Mouse (Mus musculus) ES-Bruce4 (cell line): Measurements from ENCODE around the gene Tfg. TPM values are rescaled to one million over a fixed set of nuclear protein-coding genes. Genes with fewer than 3 reads are reported as not detected.
A peak's percentile ranks its signal among the peaks of the same experiment; 100 is the strongest.

ENCODE experiments used
- H3K27ac ChIP-seq: 2 replicates; pipeline ENCODE4 v1.5.1; 2012; ENCODE audit warnings: low read length, inconsistent platforms; ENCODE audit not compliant: insufficient read depth
- H3K27me3 ChIP-seq: 2 replicates; pipeline ENCODE4 v1.6.1; 2012; ENCODE audit warnings: mild to moderate bottlenecking, low read length, inconsistent platforms; ENCODE audit not compliant: control insufficient read depth, poor library complexity, insufficient read depth, severe bottlenecking
- H3K36me3 ChIP-seq: 2 replicates; pipeline ENCODE4 v1.6.1; 2012; ENCODE audit warnings: inconsistent platforms, mild to moderate bottlenecking, low read length, moderate library complexity; ENCODE audit not compliant: control insufficient read depth, poor library complexity, insufficient read depth, severe bottlenecking
- H3K4me1 ChIP-seq: one replicate; pipeline ENCODE4 v1.8.1; 2011; ENCODE audit warnings: low read length; ENCODE audit not compliant: control insufficient read depth, insufficient read depth
- H3K4me3 ChIP-seq: 2 replicates; pipeline ENCODE4 v1.5.1; 2011; ENCODE audit warnings: low read depth, mild to moderate bottlenecking, low read length
- H3K9ac ChIP-seq: 2 replicates; pipeline ENCODE4 v1.6.1; 2012; ENCODE audit warnings: low read depth, mild to moderate bottlenecking, inconsistent platforms; ENCODE audit not compliant: poor library complexity, severe bottlenecking
- H3K9me3 ChIP-seq: replicated peaks from 2 replicates; pipeline ENCODE4 v1.6.1; 2012; ENCODE audit warnings: mild to moderate bottlenecking, low read length, inconsistent platforms; ENCODE audit not compliant: control insufficient read depth, poor library complexity, insufficient read depth, severe bottlenecking
- CTCF ChIP-seq: IDR thresholded peaks from one replicate; pipeline ENCODE4 v1.8.1; 2011; ENCODE audit warnings: low read depth, low read length
- EP300 ChIP-seq: IDR thresholded peaks from 2 replicates; pipeline ENCODE4 v1.6.1; 2011; ENCODE audit warnings: low read depth, low read length; ENCODE audit not compliant: insufficient read depth
- POLR2A ChIP-seq: IDR thresholded peaks from one replicate; pipeline ENCODE4 v1.8.1; 2011; ENCODE audit warnings: low read length; ENCODE audit not compliant: insufficient read depth
- polyA plus RNA-seq: library from polyadenylated mRNA; stranded (reverse); fragments of >200 nt; gene quantifications from 2 replicates; pipeline ENCODE4 v1.2.4, GENCODE M21; 2011; ENCODE audit warnings: low read depth; ENCODE audit not compliant: missing spikeins, insufficient read depth, insufficient read length

The Tfg gene
- polyA plus RNA-seq, 1 experiment: 108 TPM

DNA sequence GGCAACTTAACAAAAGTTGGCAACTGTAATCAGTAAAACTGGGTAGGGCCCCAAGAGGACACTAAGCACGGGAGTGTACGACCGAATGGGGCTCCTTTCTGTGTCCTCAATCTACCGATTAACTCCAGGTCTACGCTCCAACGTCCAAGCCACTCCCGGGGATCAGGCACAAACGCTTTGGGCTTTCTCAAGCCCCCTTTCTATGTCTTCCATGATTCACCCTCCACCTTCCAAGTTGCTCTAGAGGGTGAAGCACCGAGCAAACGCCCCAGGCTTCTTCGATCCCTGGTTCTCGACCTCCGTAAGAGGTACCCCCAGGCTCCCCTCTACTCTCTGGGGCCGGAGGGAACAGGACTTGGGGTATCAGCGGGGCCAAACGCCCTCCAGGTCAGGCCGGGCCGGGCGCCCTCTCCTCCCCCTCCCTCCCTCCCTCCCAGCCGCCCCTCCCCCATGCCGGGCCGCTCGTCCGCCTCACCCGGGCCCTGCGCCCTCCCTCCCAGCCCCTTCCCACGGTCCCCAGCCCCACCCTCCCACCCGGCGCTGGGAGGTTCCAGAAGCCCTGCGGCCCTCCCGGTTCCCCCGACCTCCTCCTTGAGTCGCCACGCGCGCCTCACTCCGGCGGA is 582 bp downstream of the Tfg start:
- H3K27me3 ChIP-seq: no peaks in the 10 kb centered on the region
- no peaks in the 10 kb centered on the region for H3K9me3 ChIP-seq
- H3K4me1 ChIP-seq: no peaks in the 10 kb centered on the region
- TF ChIP-seq POLR2A (no peak), EP300 (no peak), CTCF (no peak)
- peak overlapping the region; percentile 47; the same call in 1 of the 2 replicates for H3K27ac ChIP-seq
- H3K9ac ChIP-seq: peak overlapping the region; percentile 90
- peaks cover 3% of the 10 kb centered on the region for H3K36me3 ChIP-seq
- H3K4me3 ChIP-seq: peak overlapping the region; percentile 99

DNA sequence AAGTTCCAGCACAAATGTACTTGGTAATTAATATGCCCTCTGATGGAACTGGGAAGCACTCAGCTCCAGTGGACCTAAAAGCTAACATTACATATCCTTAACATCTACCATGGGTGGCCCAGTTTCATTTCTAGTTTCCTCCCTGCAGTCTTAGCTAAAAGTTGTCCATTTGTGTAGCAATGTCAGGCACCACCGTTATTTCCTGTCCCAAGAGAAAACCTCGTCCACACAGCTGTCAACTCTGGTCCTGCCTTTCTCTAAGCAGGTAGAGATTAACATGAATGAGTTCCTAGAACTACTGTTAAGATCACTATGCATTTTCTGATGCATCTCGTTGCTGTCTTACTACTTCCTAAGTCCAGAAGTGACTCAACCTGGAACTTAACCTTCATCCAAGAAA is 1.6 kb downstream of the Tfg start:
- 0 out of 2 replicates have a peak overlapping the region, but pooled peaks have one; percentile 90 for H3K9ac ChIP-seq
- no peak overlapping the region for H3K4me3 ChIP-seq
- no peak overlapping the region for H3K27ac ChIP-seq
- no peaks in the 10 kb centered on the region for H3K27me3 ChIP-seq
- H3K36me3 ChIP-seq: peaks cover 6% of the 10 kb centered on the region
- no peaks in the 10 kb centered on the region for H3K9me3 ChIP-seq
- H3K4me1 ChIP-seq: no peaks in the 10 kb centered on the region
- TF ChIP-seq EP300 (no peak), POLR2A (no peak), CTCF (no peak)

DNA sequence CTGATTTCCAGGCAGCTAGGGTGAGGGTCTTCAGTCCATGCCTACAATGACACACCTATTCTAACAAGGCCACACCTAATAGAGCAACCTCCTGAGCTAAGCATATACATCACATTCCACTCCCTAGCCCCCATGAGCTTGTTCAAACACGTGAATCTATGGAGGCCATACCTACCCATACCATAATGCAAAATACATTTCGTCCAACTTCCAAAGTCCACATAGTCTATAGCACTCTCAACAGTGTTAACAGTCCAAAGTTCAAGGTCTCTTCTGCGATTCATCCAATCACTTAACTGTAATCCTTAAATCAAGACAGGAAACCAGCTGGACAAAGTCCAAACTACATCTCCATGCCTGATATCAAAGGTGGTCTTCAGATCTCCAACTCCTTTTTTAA is 7.2 kb downstream of the Tfg start:
- Histone ChIP-seq H3K9ac (no peak overlapping the region), H3K27me3 (no peaks in the 10 kb centered on the region), H3K36me3 (peaks cover 27% of the 10 kb centered on the region), H3K4me1 (no peaks in the 10 kb centered on the region), H3K9me3 (no peaks in the 10 kb centered on the region), H3K27ac (no peak overlapping the region), H3K4me3 (no peak overlapping the region)
- TF ChIP-seq CTCF (no peak), EP300 (no peak), POLR2A (no peak)

DNA sequence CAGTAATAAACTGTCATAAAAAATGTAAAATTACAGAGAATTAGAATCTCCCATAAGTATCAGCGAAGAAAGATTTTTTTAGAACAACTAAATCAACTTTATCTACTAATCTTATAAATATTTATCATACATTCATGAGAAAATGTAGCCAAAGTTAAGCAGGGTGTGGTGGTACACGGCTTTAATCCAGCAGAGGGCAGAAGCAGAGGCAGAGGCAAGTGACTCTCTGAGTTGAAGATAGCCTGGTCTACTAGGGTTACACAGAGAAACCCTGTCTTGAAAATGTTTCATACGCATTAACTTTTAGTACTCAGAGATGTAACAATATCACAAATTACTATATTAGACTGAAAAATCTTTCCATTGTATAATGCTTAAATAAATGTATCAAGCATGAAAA is 11.5 kb downstream of the Tfg start:
- Histone ChIP-seq H3K9me3 (no peaks in the 10 kb centered on the region), H3K4me1 (no peaks in the 10 kb centered on the region), H3K27me3 (no peaks in the 10 kb centered on the region), H3K9ac (no peak overlapping the region), H3K27ac (no peak overlapping the region), H3K36me3 (peaks cover 35% of the 10 kb centered on the region), H3K4me3 (no peak overlapping the region)
- no peak for TF ChIP-seq CTCF
- no peak for TF ChIP-seq POLR2A
- TF ChIP-seq EP300: no peak

DNA sequence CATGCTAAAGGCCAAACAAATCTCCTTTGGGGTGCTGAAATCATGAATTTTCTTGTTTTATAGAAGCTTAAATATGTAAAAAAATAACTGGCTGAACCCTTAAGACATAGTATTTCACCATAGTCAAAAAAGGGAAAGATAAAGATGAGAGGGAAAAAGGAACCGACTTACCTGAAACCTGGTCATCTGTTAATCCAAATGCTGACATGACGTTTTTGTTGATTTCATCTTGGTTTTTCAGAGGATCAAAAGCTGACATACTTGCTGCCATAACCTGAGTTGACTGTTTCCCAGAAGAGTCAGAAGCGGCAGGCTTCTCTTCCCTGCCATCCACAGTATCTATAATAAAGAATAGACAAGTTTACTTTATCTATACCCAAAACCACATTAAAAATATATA is 16.4 kb downstream of the Tfg start:
- Histone ChIP-seq H3K27ac (no peak overlapping the region), H3K4me1 (no peaks in the 10 kb centered on the region), H3K9me3 (no peaks in the 10 kb centered on the region), H3K9ac (no peak overlapping the region), H3K36me3 (peaks cover 23% of the 10 kb centered on the region), H3K4me3 (no peak overlapping the region), H3K27me3 (no peaks in the 10 kb centered on the region)
- TF ChIP-seq EP300: no peak
- no peak for TF ChIP-seq POLR2A
- TF ChIP-seq CTCF: no peak

DNA sequence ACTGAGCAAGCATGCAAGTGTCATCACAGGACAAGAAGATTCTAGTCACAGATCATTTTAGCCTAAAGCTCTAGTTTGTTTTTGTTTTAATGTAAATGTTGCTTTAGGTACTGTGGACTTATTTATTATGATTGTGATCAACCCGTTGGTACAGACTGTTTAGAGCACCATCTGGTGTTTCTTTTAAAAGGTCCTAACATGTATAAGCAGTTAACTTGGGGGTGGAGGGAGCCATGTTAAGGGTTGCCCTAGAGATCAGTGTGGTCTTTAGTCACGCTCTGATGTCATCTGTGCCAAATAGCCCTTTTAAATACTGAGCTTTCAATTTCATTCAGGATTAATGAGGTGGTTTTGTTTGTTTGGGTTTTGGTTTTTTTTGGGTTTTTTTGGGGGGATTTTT is 20.8 kb downstream of the Tfg start:
- no peak for TF ChIP-seq POLR2A
- TF ChIP-seq EP300: no peak
- no peak for TF ChIP-seq CTCF
- H3K36me3 ChIP-seq: peaks cover 19% of the 10 kb centered on the region

More for the DNA sequence above, 20.8 kb downstream of the Tfg start:
- Histone ChIP-seq H3K27me3 (no peaks in the 10 kb centered on the region), H3K27ac (no peak overlapping the region), H3K4me1 (no peaks in the 10 kb centered on the region), H3K9me3 (no peaks in the 10 kb centered on the region), H3K9ac (no peak overlapping the region), H3K4me3 (no peak overlapping the region)
